Mouse (Mus musculus): ENCODE measurements around the gene Luzp1.

Gene Luzp1

GRCm38 (mm10) chr4:136463436-136463835 is 6.1 kb upstream of the Luzp1 start:
- no peak for DNase-seq

GRCm38 (mm10) chr4:136466226-136466625 is 3.3 kb upstream of the Luzp1 start:
- no peak for DNase-seq

DNA sequence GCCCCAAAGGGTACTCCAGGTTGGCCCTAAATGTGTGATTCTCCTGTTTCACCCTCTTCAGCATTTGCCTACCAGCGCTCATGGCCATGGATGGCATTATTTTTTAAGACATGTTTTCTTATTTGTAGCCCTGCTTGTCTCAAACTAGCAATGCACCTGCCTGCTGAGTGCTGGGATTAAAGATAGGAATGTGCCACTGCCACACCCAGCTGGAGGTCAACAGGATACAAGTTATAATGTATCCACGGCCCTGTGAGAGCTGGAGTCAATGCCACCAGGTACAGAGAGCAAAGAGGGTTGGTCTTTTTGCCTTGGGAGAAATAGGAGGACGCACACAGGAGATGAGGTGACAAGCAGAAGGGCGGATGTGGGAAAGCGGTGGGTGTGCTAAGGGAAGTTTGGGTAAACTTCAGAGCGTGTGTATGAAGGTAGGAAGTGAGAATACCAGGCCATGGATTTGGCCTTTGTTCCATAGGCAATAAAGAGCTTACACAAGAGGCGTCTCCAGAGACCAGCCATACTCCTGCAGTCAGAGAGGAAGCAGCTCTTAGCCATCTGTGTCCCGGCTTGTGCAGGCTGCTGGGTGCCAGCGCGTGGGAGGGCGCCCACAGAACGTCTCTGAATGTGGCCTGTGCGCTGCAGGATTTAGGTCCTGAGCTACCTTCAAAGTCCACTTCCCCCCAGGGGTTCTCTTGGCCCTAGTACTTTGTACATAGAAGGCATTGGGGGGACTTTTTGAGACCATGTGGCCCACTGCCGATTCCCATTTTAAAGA is 821 bp upstream of the Luzp1 start:
- peak; percentile 27 to 35 for DNase-seq

DNA sequence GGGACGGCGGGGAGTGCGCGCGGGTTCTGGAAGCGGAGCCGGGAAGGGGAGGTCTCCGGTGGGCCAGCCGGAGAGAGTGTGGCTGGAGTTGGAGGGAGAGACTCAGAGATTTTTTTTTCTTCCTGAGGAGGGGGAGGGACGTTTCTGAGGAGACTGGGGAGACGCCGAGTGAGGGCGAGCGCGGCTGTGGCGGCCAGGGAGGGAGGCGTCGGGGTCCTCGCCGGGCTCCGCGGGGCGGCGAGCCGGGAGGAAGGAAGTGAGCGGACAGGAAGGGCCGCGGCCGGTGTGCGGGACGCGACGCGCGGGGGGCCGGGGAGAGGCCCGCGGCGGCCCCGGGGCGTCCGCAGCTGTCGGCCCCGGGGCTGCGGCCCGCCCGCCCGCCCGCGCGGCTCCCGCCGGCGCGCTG is 383 bp downstream of the Luzp1 start:
- no peak for DNase-seq

GRCm38 (mm10) chr4:136470347-136471071 is 948 bp downstream of the Luzp1 start:
- peak; percentile 49 to 53 for DNase-seq

DNA sequence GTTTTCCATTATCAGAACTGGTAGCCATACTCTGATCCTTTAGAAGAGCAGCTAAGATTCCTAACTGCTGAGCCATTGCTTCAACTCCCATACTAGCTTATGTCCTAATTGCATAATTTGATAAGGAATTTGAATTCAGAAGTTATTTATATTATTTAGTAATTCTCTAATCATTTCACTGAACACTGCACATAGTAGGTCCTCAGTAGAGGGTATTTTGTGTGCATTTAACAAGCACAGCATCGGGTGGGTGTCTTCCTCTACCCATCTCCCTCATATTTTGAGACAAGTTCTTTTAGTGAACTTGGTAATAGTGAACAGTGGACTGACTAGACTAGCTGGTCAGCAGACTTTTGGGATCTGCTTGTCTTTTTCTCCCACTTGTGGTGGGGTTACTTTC is 7.1 kb downstream of the Luzp1 start:
- DNase-seq: no peak

- no peak for DNase-seq
Measured at GRCm38 (mm10) chr4:136486549-136486948, 17.0 kb downstream of the Luzp1 start.

GRCm38 (mm10) chr4:136495993-136496392 is 26.4 kb downstream of the Luzp1 start:
- DNase-seq: no peak

DNA sequence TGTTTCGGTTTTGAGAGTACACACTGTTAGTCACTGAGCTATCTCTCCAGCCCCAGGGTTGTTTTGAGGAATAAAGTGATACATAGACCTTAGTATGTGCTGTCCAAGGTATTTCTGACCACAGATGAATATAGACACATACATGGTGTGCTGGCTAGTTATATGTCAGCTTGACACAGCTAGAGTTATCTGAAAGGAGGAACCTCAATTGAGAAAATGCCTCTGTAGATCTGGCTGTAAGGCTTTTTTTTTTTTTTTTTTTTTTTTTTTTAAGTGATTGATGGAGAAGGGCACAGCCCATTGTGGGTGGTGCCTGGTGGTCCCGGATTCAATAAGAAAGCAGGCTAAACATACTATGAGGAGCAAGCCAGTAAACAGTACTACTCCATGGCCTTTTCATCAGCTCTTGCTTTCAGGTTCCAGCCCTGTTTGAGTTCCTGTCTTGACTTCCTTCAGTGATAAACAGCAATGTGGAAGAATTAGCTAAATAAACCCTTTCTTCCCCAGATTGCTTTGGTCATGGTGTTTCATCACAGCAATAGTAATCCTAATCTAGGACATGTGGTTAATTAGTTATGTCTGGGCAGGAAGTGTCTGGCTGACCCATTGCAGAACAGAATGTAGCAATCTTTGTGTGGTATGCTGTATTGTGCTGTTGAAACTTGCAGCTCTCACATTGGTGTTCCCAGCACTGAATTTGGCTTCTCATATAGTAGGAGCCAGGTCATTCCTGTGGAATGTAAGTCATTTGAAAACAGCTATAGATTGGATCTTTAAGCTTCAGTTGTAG is 36.1 kb downstream of the Luzp1 start:
- no peak for DNase-seq

DNA sequence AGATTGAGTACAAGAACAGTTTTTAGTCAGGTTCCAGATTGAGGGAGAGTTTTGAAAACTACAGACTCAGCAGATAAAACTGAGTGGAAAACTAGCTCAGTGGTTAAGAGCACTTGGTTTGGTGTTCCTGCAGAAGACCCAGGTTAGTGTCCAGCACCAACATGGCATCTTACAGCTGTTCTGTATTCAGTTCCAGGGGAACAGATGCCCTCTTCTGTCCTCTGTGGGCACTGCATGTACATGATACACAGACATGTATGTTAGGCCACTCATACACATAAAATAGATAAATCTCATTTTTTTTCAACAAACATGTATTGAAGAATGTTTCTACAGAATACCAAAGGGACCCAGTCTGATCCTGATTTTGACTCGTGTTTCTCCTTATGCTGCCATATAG is 40.3 kb downstream of the Luzp1 start:
- peak; percentile 43 to 51 for DNase-seq

DNA sequence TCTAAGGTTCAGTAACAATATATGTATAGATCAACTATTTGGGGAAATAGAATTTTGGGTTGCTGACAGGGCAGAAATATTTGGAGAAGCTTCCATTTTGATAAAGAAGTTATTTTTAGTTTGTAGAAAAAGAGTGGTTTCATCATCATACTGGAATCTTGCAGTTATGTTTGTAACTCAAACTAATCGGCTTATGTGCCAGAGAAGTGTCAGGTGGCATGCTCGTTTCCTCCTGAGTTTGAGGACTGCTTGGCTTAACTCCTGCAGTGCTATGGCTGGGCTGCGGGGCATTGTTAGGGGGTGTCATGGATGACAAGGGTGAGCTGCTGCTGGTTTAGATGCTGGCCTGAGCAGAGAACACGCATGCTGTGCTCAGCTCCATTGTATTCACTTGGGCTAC is 42.1 kb downstream of the Luzp1 start:
- no peak for DNase-seq

GRCm38 (mm10) chr4:136512905-136513304 is 43.3 kb downstream of the Luzp1 start:
- DNase-seq: no peak

DNA sequence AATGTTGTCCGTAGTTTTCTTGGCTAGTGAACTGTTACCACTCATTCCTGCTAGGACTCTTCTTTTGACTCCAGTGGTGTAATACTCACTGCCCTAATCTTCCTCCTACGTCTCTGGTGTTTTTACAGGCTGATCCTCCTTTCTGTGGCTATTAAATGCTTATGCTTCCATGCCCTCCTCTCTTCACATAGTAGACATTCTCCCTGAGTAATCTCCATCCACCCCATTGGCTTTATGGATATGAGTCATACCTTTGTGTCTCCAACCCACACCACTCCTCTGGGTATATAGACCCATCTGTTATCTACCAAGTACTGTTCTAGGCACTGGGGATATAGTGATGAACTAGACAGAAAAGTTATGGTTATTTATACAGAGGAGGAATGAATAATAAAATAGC is 48.6 kb downstream of the Luzp1 start:
- no peak for DNase-seq

- no peak for DNase-seq
Measured at GRCm38 (mm10) chr4:136518576-136518975, 49.0 kb downstream of the Luzp1 start.

- DNase-seq: no peak
Measured at GRCm38 (mm10) chr4:136519866-136520265, 50.3 kb downstream of the Luzp1 start.

GRCm38 (mm10) chr4:136521898-136522297 is 52.3 kb downstream of the Luzp1 start:
- no peak for DNase-seq

- DNase-seq: no peak
Measured at GRCm38 (mm10) chr4:136524309-136524708, 54.7 kb downstream of the Luzp1 start.

DNA sequence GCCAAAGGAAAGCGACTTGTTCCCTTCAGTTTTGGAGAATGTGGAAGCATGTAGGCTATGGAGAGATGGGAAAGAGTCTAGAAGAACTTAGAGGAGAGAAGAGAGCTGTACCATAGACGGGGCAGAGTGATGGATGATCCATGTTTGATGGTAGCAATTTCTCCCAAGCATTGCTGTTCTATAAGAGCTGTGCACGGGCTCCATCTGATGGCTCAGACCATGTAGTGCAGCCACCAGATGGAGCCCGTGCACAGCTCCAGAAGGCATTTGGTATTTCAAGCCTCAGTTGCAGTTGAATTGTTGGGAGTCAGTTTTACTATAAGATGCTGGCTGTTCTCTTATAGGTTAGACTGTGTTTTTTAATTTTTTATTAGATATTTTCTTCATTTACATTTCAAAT is 56.9 kb downstream of the Luzp1 start:
- peak; percentile 58 to 63 for DNase-seq

- no peak for DNase-seq
Measured at GRCm38 (mm10) chr4:136545151-136545550, 75.6 kb downstream of the Luzp1 start.

DNA sequence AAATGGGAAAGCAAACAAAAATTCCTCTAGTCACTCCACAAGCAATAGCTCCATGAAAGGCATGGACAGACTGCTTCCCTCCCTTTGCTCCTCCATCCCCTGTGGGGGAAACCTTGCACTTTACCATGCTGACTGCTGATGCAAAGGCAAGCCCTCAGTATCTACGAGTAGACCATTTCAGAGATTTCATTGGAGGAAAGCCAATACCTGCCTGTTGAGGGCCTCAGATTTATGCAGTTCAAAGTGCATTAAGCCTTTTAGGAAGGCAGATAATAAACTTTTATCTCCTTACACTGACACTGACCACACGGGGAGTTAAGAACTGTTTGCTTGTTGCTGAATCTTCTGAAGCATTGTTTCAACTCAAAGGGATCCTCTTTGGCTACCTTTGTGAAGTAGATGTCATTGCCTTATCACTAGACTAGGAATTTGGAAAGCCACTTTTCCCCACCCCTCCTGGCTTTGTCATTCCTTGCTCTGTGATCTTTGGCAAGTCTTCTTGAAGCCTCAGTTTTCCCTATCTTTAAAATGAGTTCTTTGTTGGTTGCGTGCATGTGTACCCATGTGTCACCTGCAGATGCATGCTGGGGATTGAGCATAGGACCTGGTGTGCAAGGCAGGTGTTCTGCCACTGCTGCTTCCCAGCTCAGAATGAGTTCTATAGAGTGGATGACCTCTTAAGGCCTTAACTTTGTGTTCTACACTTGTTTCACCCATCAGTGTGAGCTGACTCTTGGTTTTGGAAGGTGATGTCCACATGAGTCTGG is 76.9 kb downstream of the Luzp1 start:
- no peak for DNase-seq

- no peak for DNase-seq
Measured at GRCm38 (mm10) chr4:136547721-136548120, 78.2 kb downstream of the Luzp1 start.

- no peak for DNase-seq
Measured at GRCm38 (mm10) chr4:136548381-136548801, 78.8 kb downstream of the Luzp1 start.

DNA sequence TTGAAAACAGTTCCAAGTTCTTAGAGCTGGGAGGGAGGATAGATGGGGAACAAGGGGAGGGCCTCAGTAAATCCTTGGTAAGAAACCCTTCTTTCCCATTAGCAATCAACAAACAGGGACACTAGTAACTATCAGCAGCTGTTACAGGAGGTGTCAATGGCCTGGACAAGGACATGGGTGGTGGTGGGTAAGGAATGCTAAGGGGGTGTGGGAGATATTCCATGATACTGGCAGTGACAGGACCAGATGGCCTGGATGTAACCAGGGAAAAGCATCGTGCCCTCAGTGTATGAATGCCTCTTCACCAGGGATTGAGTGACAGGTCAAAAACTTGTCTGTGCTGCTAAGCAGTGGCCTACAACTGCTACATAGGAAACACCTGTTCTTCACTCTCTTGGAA is 83.5 kb downstream of the Luzp1 start:
- no peak for DNase-seq
